Mouse (Mus musculus) kidney, adult 10 weeks (tissue): Measurements from ENCODE around the gene Jpt2. TPM values are rescaled to one million over a fixed set of nuclear protein-coding genes. Genes with fewer than 3 reads are reported as not detected.

Experiments used
- polyA plus RNA-seq: library from polyadenylated mRNA; stranded (reverse); fragments of 350-450 nt; fragmentation: Illumina TruSeq; extraction: RNeasy Lipid Tissue Mini Kit (QIAGEN cat#74804); gene quantifications from one replicate; pipeline ENCODE4 v1.2.3, GENCODE M21; 2014; ENCODE audit warnings: low read depth, low replicate concordance

The Jpt2 gene
- 80.0 TPM for polyA plus RNA-seq

GRCm38 (mm10) chr17:24960135-24960851 is at the start of gene Jpt2:
Gene Jpt2, minus strand, starts transcription at chr17:24960689.

GRCm38 (mm10) chr17:24936259-24937237 is 23.9 kb downstream of the Jpt2 start, which contains the start of gene Mapk8ip3:
Gene Mapk8ip3, minus strand, starts transcription at chr17:24936977.

GRCm38 (mm10) chr17:24896241-24896992 is 64.1 kb downstream of the Jpt2 start, which contains the start of gene Nme3:
Gene Nme3, plus strand, starts transcription at chr17:24896500.

GRCm38 (mm10) chr17:24894995-24895547 is 65.4 kb downstream of the Jpt2 start, which contains the start of the genes Eme2 and Mrps34:
Gene Eme2, minus strand, starts transcription at chr17:24895087.
Gene Mrps34, plus strand, starts transcription at chr17:24895116.

Other genes starting within 250 kb of the Jpt2 start
- not detected for gene Rnf151, start 242.6 kb downstream of the Jpt2 start, polyA plus RNA-seq
- gene Rps2, start 242.6 kb downstream of the Jpt2 start, polyA plus RNA-seq, result 425 TPM
- gene Ndufb10, start 236.2 kb downstream of the Jpt2 start, polyA plus RNA-seq, result 205 TPM
- gene Rpl3l, start 232.9 kb downstream of the Jpt2 start, polyA plus RNA-seq, result not detected
- gene Msrb1, start 224.0 kb downstream of the Jpt2 start, polyA plus RNA-seq, result 5.7 TPM
- gene Hs3st6, start 207.7 kb downstream of the Jpt2 start, polyA plus RNA-seq, result not detected
- gene Meiob, start 156.4 kb downstream of the Jpt2 start, polyA plus RNA-seq, result 0.44 TPM
- 52.5 TPM for gene Hagh, start 120.5 kb downstream of the Jpt2 start, polyA plus RNA-seq
- gene Fahd1, start 110.3 kb downstream of the Jpt2 start, polyA plus RNA-seq, result 332 TPM
- 0.77 TPM for gene Igfals, start 94.7 kb downstream of the Jpt2 start, polyA plus RNA-seq
- gene Nubp2, start 74.3 kb downstream of the Jpt2 start, polyA plus RNA-seq, result 4.9 TPM
- 0.61 TPM for gene Spsb3, start 74.0 kb downstream of the Jpt2 start, polyA plus RNA-seq
- gene Eme2, start 65.6 kb downstream of the Jpt2 start, polyA plus RNA-seq, result 1.6 TPM
- 1.1 TPM for gene Mrps34, start 65.6 kb downstream of the Jpt2 start, polyA plus RNA-seq
- gene Nme3, start 64.2 kb downstream of the Jpt2 start, polyA plus RNA-seq, result 3.3 TPM
- 3.3 TPM for gene Mapk8ip3, start 23.7 kb downstream of the Jpt2 start, polyA plus RNA-seq
- 4.7 TPM for gene Cramp1l, start 55.1 kb upstream of the Jpt2 start, polyA plus RNA-seq
- gene Ift140, start 55.4 kb upstream of the Jpt2 start, polyA plus RNA-seq, result 7.6 TPM
- gene Tmem204, start 122.9 kb upstream of the Jpt2 start, polyA plus RNA-seq, result 16.4 TPM
- gene Telo2, start 155.3 kb upstream of the Jpt2 start, polyA plus RNA-seq, result 2.3 TPM
- gene Ptx4, start 160.1 kb upstream of the Jpt2 start, polyA plus RNA-seq, result not detected
- 5.4 TPM for gene Clcn7, start 172.7 kb upstream of the Jpt2 start, polyA plus RNA-seq
- gene Ccdc154, start 201.8 kb upstream of the Jpt2 start, polyA plus RNA-seq, result not detected
- gene Gm38655, start 214.8 kb upstream of the Jpt2 start, polyA plus RNA-seq, result not detected
- 17.3 TPM for gene BC003965, start 223.9 kb upstream of the Jpt2 start, polyA plus RNA-seq
- 29.1 TPM for gene Unkl, start 227.7 kb upstream of the Jpt2 start, polyA plus RNA-seq